Mouse (Mus musculus) spleen, adult 2 months (tissue): Measurements from ENCODE around the gene Adamts13.

Experiments used
- CTCF ChIP-seq: fragments of 200-500 bp; IDR thresholded peaks from 2 replicates; pipeline ENCODE4 v1.5.1; 2011; ENCODE audit warnings: mild to moderate bottlenecking, inconsistent platforms; ENCODE audit not compliant: insufficient read depth, insufficient read length, insufficient replicate concordance; ENCODE audit errors: extremely low read depth
- POLR2A ChIP-seq: fragments of 200-500 bp; IDR thresholded peaks from 2 replicates; pipeline ENCODE4 v1.6.1; 2011; ENCODE audit warnings: low read depth, low read length, inconsistent platforms

- TF ChIP-seq CTCF (peak; percentile 89; the same call in 1 of the 2 replicates), POLR2A (no peak)
These were observed 44.6 kb downstream of the Adamts13 start for GRCm38 (mm10) chr2:27017802-27018201.
